Mouse (Mus musculus) kidney, embryonic 15.5 days (tissue): Measurements from ENCODE around the gene Cpm. TPM values are rescaled to one million over a fixed set of nuclear protein-coding genes. Genes with fewer than 3 reads are reported as not detected.

Source experiments
- ATAC-seq: fragments of 200-750 bp; cut with Nextera tagmentation; replicated peaks from 2 replicates; pipeline ENCODE4 v1.8.0; 2017; ENCODE audit warnings: moderate TSS enrichment; ENCODE audit not compliant: low FRiP score
- H3K27ac ChIP-seq: fragments of 300-500 bp; sonication (generic); 2 replicates; pipeline ENCODE4 v1.5.1; 2015; ENCODE audit warnings: mild to moderate bottlenecking, inconsistent platforms
- H3K27me3 ChIP-seq: fragments of 300-500 bp; sonication (generic); 2 replicates; pipeline ENCODE4 v1.6.1; 2015; ENCODE audit warnings: inconsistent platforms
- H3K36me3 ChIP-seq: fragments of 300-500 bp; sonication (generic); 2 replicates; pipeline ENCODE4 v1.6.1; 2015; ENCODE audit warnings: inconsistent platforms
- H3K4me1 ChIP-seq: fragments of 300-500 bp; sonication (generic); 2 replicates; pipeline ENCODE4 v1.6.1; 2015; ENCODE audit warnings: inconsistent platforms
- H3K4me2 ChIP-seq: fragments of 300-500 bp; sonication (generic); 2 replicates; pipeline ENCODE4 v1.6.1; 2015; ENCODE audit warnings: moderate library complexity, mild to moderate bottlenecking, inconsistent platforms
- H3K4me3 ChIP-seq: fragments of 300-500 bp; sonication (generic); replicated peaks from 2 replicates; pipeline ENCODE4 v1.5.1; 2015; ENCODE audit warnings: mild to moderate bottlenecking, inconsistent platforms
- H3K9ac ChIP-seq: fragments of 300-500 bp; sonication (generic); 2 replicates; pipeline ENCODE4 v1.6.1; 2015; ENCODE audit warnings: mild to moderate bottlenecking, inconsistent platforms
- H3K9me3 ChIP-seq: fragments of 300-500 bp; sonication (generic); replicated peaks from 2 replicates; pipeline ENCODE4 v1.6.1; 2016; ENCODE audit warnings: inconsistent platforms
- WGBS: fragments of 180-500 bp; shearing (Covaris S2); methylation state at CpG from one replicate; pipeline ENCODE4 v1.1.7; 2015; ENCODE audit warnings: mixed read lengths; 5-methylcytosine and 5-hydroxymethylcytosine counted together
- polyA plus RNA-seq: library from polyadenylated mRNA; unstranded; fragments of >200 nt; fragmentation: Nextera tagmentation; extraction: Ambion mirVana; gene quantifications from 2 replicates; pipeline ENCODE4 v1.2.1, GENCODE M21; 2015

Cpm gene
- polyA plus RNA-seq, 1 experiment from 2014 or later: 31.5 TPM

DNA sequence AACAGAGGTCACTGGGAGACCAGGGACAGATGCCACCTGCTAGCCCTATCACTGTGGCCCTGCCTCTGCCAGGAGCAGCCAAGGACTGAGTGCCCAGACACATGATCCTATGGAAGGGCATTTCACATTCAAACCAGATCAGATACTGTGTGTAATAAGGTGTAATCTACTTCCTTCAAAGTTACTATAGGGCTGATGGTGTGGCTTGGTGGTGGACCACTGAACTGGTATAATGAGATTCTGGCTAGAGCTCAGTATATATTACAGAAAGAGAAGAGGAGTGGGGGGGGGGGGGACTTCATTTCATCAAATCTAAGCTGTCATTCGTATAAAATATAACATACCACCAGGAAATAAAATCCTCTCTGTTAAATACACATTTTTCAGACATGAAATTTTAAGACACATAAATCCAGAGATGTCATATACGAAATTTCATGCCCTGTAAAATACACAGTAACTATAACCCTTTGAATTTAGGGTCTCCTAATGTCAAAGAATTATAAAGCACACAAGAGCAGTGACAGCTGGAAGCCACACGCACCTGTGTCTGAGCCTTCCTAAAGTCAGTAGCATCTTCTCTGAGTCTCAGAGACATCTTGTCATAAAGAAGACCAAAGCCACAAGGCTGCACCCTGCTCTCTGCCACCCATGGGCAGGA, 45.2 kb downstream of the Cpm start:
- H3K4me3 ChIP-seq: no peak overlapping the region
- no peaks in the 10 kb centered on the region for H3K27me3 ChIP-seq
- H3K27ac ChIP-seq: no peak overlapping the region
- peaks cover 17% of the 10 kb centered on the region for H3K4me1 ChIP-seq
- 86% methylated on average over 3 of the region's 3 CpGs for WGBS
- ATAC-seq: no peak
- H3K36me3 ChIP-seq: 0 out of 2 replicates have a peak, but pooled peaks cover 5% of the 10 kb centered on the region
- no peak overlapping the region for H3K4me2 ChIP-seq
- no peak overlapping the region for H3K9ac ChIP-seq
- no peaks in the 10 kb centered on the region for H3K9me3 ChIP-seq

- Histone ChIP-seq H3K4me2 (peak overlapping the region; percentile 53), H3K4me3 (peak overlapping the region; percentile 15), H3K9me3 (no peaks in the 10 kb centered on the region), H3K4me1 (peaks cover 14% of the 10 kb centered on the region), H3K36me3 (0 out of 2 replicates have a peak, but pooled peaks cover 5% of the 10 kb centered on the region), H3K27me3 (no peaks in the 10 kb centered on the region), H3K9ac (peak overlapping the region; percentile 5; the same call in 1 of the 2 replicates), H3K27ac (no peak overlapping the region)
- 41% methylated on average over 20 of the region's 20 CpGs for WGBS
- 0 out of 2 replicates have a peak, but pooled peaks have one; percentile 24 for ATAC-seq
Measured at GRCm38 (mm10) chr10:117675096-117676035, 46.1 kb downstream of the Cpm start.

DNA sequence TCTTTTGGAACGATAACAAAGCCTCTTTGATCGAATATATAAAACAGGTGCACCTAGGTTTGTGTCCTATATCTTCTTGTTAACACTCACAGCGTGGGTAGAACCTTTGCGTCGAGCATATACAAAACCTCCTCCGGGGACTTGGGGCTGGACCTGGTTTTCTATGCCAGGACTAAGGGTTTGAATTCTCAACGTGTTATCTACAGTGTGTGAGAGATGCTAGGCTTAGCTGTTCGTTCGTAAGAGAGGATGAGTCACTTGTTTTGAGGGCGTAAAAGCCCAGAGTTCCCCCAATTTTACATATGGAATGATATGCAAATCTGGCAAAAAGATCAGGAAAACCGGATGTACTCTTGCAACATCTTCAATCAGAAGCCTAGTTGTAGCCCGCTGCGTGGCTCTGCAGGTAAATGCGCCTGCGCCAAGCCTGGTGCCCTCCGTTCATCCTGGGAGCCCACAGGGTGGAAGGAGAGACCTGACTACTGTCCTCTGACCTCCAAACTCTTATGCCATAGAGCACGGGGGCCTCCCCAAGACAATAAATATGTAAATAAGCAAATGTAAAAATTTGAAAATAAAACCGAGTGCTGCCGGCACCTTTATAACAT, 46.8 kb downstream of the Cpm start:
- Histone ChIP-seq H3K27me3 (no peaks in the 10 kb centered on the region), H3K9me3 (no peaks in the 10 kb centered on the region), H3K4me1 (peaks cover 14% of the 10 kb centered on the region), H3K4me2 (peak overlapping the region; percentile 53), H3K9ac (peak overlapping the region; percentile 5; the same call in 1 of the 2 replicates), H3K36me3 (0 out of 2 replicates have a peak, but pooled peaks cover 5% of the 10 kb centered on the region), H3K4me3 (peak overlapping the region; percentile 15), H3K27ac (no peak overlapping the region)
- no peak for ATAC-seq
- 39% methylated on average over 19 of the region's 19 CpGs for WGBS

DNA sequence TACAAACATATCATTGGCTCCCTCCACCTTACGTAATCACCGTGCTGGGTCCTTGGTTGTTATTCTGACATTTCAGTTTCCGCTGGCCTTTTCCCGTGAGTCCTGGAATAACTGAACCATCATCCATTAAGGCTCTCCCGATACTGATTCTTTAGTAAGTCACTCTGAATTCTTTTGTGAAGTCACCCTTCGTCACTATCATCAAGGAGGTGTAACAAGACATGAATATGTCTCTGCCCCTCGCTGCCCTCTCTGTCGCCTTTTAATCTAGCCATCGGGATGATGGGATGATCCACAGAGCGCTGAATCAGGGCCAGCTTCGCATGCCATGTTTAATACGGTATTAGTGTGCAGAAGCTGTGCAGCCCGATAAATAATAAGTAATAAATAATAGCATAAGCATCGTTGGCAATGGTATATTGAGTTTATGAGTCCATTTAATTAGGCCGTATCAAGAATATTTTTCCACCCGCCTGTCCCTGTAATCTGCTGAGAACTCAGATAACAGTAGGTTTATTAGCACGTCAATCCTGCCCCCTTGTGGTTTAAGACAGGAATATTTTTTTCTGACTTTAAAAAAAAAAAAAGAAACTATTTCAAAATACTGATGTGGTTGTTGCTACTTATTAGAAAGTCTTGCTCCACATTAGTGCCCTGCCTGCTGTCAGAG, 47.5 kb downstream of the Cpm start:
- 31% methylated on average over 17 of the region's 17 CpGs for WGBS
- H3K36me3 ChIP-seq: 0 out of 2 replicates have a peak, but pooled peaks cover 2% of the 10 kb centered on the region
- H3K9me3 ChIP-seq: no peaks in the 10 kb centered on the region
- H3K4me3 ChIP-seq: peak overlapping the region; percentile 15
- H3K4me2 ChIP-seq: peak overlapping the region; percentile 53
- no peaks in the 10 kb centered on the region for H3K27me3 ChIP-seq
- no peak overlapping the region for H3K27ac ChIP-seq
- H3K9ac ChIP-seq: no peak overlapping the region
- peak; percentile 34; the same call in 1 of the 2 replicates for ATAC-seq
- peaks cover 14% of the 10 kb centered on the region for H3K4me1 ChIP-seq

GRCm38 (mm10) chr10:117677494-117678236, 48.4 kb downstream of the Cpm start:
- ATAC-seq: no peak
- Histone ChIP-seq H3K4me3 (no peak overlapping the region), H3K27ac (no peak overlapping the region), H3K36me3 (no peaks in the 10 kb centered on the region), H3K4me2 (no peak overlapping the region), H3K27me3 (no peaks in the 10 kb centered on the region), H3K4me1 (peaks cover 14% of the 10 kb centered on the region), H3K9ac (no peak overlapping the region), H3K9me3 (no peaks in the 10 kb centered on the region)
- WGBS: 76% methylated on average over 13 of the region's 13 CpGs

- no peaks in the 10 kb centered on the region for H3K9me3 ChIP-seq
- H3K9ac ChIP-seq: no peak overlapping the region
- no peaks in the 10 kb centered on the region for H3K27me3 ChIP-seq
- ATAC-seq: no peak
- H3K4me2 ChIP-seq: no peak overlapping the region
- H3K4me3 ChIP-seq: no peak overlapping the region
- 77% methylated on average over 5 of the region's 5 CpGs for WGBS
- H3K4me1 ChIP-seq: peaks cover 14% of the 10 kb centered on the region
- no peak overlapping the region for H3K27ac ChIP-seq
- no peaks in the 10 kb centered on the region for H3K36me3 ChIP-seq
Measured at GRCm38 (mm10) chr10:117678357-117678756, 49.1 kb downstream of the Cpm start.

GRCm38 (mm10) chr10:117679029-117679686, 49.9 kb downstream of the Cpm start:
- Histone ChIP-seq H3K4me3 (no peak overlapping the region), H3K9me3 (no peaks in the 10 kb centered on the region), H3K9ac (no peak overlapping the region), H3K4me2 (no peak overlapping the region), H3K4me1 (peaks cover 14% of the 10 kb centered on the region), H3K36me3 (no peaks in the 10 kb centered on the region), H3K27ac (no peak overlapping the region), H3K27me3 (no peaks in the 10 kb centered on the region)
- WGBS: 83% methylated on average over 5 of the region's 5 CpGs
- no peak for ATAC-seq

DNA sequence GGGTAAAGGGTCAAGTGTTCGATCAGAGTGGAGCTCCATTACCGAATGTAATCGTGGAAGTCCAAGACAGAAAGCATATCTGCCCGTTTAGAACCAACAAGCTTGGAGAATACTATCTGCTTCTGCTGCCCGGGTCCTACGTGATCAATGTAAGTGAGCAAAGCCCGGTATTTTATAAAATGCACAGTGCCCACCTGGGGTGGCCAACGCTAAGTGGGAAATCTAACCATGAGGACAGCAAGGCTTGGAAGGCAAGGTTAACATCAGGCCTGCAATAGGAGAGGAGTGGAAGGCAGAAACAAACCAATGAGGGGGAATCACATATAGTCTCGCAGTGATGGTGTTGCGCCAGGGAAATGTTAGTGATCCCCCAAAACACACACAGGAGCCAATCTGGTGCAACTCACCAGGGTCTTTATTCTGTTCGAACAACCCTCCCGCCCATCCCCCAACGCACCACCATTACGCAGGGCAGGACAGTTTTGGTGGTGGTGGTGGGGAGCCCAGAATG, 50.7 kb downstream of the Cpm start:
- Histone ChIP-seq H3K4me2 (no peak overlapping the region), H3K27me3 (no peaks in the 10 kb centered on the region), H3K9ac (no peak overlapping the region), H3K4me1 (peaks cover 14% of the 10 kb centered on the region), H3K27ac (no peak overlapping the region), H3K36me3 (no peaks in the 10 kb centered on the region), H3K4me3 (no peak overlapping the region), H3K9me3 (no peaks in the 10 kb centered on the region)
- ATAC-seq: no peak
- WGBS: 90% methylated on average over 14 of the region's 14 CpGs

- Histone ChIP-seq H3K27me3 (no peaks in the 10 kb centered on the region), H3K4me2 (no peak overlapping the region), H3K4me3 (no peak overlapping the region), H3K9ac (no peak overlapping the region), H3K9me3 (no peaks in the 10 kb centered on the region), H3K36me3 (no peaks in the 10 kb centered on the region), H3K27ac (no peak overlapping the region), H3K4me1 (peaks cover 9% of the 10 kb centered on the region)
- no peak for ATAC-seq
- WGBS: 88% methylated on average over 12 of the region's 12 CpGs
Measured at GRCm38 (mm10) chr10:117680868-117681513, 51.7 kb downstream of the Cpm start.

- no peaks in the 10 kb centered on the region for H3K27me3 ChIP-seq
- no peak overlapping the region for H3K4me2 ChIP-seq
- 93% methylated on average over 3 of the region's 3 CpGs for WGBS
- peaks cover 4% of the 10 kb centered on the region; the same call in 1 of the 2 replicates for H3K4me1 ChIP-seq
- no peak for ATAC-seq
- no peaks in the 10 kb centered on the region for H3K9me3 ChIP-seq
- no peak overlapping the region for H3K4me3 ChIP-seq
- H3K36me3 ChIP-seq: peaks cover under 1% of the 10 kb centered on the region; the same call in 1 of the 2 replicates
- no peak overlapping the region for H3K9ac ChIP-seq
- H3K27ac ChIP-seq: no peak overlapping the region
Measured at GRCm38 (mm10) chr10:117681543-117681942, 52.2 kb downstream of the Cpm start.
